Mouse (Mus musculus): Measurements from ENCODE around the gene Tmem129.

Tmem129 gene

DNA sequence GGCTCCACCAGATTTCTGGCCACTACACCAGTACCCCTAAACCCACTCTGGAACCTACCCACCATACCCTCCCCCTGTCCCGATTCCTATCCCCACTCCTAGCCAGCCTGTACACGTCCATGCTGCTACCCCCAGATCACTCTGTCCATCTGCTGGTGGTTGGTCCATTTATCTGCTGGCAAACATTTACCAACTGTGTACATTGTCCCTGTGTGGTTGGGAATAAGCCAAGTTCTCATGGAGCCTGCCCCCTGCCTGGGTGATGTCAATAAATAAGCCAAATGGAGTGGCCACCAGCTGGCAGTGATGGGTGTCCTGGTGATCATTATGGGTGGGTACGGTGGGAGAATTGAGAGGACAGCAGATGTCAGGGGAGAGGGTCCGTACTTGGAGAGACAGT, 28.9 kb upstream of the Tmem129 start:
- no peak for DNase-seq (ENCODE audit: low read depth, low spot score)

- no peak for DNase-seq (ENCODE audit: low read depth, low spot score)
Observed at GRCm38 (mm10) chr5:33684932-33685331, 26.7 kb upstream of the Tmem129 start.

GRCm38 (mm10) chr5:33683897-33684652, 25.9 kb upstream of the Tmem129 start:
- DNase-seq (ENCODE audit: low read depth, low spot score) = no peak

DNA sequence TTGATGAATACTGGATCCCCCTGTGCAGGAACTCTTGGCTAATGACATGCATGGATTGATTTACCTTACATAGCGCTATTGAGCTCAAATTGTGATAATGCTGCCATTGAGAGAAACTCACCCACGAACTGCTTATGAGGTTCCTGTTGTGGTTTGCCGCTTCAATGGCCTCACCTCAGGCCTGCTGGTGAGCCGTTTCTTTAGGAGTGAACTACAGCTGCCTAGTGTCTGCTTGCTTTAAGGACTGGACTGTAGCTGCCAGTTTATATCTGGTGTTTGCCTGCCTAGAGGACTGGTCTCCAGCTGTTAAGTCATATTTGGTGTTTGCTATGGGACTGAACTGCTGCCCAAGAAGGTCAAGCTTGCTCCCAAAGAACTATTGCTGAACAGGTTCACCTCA, 24.7 kb upstream of the Tmem129 start:
- no peak for DNase-seq (ENCODE audit: low read depth, low spot score)

DNA sequence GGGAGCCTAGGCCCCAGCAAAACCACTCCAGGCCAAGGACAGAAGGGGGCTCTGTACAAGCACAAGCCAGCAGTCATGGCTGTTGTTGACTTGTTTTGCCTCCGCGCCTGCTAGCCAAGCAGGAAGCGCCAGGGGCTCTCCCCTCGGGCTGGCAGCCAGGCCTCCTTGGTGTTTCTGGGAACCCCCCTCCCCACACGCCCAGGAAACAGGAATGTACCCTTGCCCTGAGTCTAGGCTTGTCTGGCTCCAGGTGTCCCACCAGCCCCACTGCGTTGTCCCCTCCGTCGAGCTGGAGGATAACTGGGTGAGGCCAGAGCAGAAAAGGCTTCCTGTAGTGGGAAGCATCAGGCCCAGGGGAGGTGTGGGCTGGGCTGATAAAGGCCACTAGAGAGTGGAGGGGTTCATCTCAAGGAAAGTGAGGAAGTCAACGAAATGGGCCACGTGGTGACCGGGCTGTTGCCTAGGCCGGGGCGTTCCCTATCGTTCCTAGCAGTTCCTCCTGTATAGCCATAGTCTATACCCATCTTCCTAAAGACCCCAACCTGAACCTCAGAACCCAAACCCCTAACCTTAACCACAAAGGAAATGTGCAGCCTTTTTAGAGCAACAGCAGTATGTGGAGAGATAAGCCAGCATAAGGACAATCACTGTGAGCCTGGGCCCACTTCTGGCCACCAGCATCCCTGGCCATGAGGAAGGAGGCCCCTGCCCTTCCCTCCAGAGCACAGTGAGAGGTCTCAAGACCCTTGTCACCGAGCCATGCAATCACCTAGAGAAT, 23.6 kb upstream of the Tmem129 start:
- DNase-seq (ENCODE audit: low read depth, low spot score) = no peak

DNA sequence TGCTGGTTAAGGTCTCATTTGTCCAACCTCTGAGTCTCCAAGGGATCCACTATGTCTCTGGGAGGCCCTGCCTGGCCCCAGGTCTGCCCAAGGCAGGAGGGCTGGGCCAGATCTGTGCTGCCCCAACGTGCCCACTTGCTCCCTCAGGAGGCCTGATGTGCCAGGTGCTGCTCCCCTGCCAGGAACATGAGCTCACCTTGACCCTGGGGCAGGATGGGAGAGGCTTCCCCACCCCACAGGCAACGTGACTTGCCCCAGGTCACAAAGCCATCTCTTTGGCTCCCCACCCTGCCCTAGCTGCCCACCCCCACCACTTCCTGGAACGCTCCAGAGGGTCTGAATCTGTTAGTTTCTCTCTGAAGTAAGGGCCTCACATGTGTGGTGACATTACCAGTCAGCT, 22.8 kb upstream of the Tmem129 start:
- no peak for DNase-seq (ENCODE audit: low read depth, low spot score)

DNA sequence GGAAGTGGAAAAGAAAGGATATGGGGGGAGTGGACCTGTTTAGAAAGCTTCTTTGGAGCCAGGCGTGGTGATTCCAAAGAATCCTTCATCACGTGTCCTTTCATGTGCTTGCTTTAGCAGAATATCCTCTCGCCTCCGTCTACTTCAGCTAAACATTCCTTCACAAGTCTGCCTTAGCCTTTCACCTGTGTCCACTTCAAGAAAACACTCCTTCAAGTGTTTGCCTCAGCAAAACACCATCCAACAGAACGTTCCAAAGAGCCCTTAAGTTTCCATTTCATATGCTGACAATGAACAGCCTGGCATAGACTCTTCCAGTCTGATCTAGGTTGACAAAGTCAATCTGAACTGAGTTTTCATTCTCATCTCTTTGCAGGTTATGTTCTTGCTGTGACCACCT, 20.0 kb upstream of the Tmem129 start:
- DNase-seq (ENCODE audit: low read depth, low spot score) = no peak

- DNase-seq (ENCODE audit: low read depth, low spot score) = no peak
Observed at GRCm38 (mm10) chr5:33675964-33676363, 17.7 kb upstream of the Tmem129 start.

DNA sequence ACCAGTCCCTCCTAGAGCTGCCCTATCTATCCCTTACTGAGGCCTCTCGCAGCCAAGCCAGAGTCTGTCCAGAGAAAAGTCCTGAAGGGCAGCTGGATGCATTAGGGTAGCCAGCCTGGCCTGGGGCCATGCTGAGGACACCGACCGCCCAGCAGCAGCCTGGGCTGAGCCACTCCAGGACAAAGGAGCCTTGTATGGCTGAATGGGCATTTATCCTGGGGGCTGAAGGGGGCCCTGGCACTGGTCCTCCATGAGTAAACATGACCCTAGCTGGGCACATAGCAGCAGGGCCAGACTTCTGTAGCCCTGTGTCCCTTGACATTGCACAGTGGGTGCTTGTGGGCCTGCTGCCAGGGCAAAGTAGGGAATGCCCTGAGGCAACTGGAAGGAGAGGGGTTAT, 16.2 kb upstream of the Tmem129 start:
- no peak for DNase-seq (ENCODE audit: low read depth, low spot score)

DNA sequence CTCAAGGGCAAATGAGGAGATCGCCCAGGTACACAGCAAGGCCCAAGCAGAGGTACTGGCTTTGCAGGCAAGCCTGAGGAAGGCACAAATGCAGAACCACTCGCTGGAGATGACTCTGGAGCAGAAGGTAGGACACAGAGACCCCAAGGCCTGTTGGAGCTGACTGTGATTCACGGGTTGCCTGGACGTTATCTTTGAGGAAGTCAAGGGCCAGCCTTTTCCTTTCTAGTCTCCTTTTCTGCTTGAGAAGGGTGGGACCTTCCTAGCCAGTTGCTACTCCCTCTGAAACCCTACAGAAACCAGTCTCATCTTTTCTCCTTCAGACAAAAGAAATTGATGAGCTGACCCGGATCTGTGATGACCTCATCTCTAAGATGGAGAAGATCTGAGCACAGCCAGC, 13.4 kb upstream of the Tmem129 start:
- DNase-seq (ENCODE audit: low read depth, low spot score) = no peak

DNA sequence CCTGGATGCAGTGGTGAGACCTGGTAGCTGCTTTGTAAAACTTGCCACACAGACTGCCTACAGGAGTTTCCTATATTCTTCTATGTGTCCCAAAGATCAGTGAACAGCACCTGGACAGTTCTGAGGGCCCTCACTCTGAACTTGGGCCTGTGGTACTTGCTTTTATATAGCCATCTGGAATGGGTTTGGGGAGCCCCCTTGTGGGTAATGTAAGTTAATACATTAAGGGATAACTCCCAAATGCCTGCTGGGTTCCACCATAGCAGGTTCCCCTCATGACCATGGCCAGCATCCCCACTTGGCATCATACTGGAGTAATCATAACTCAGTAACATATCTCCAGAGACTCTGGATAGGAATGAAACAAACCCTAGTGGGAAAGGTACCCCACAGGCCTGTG, 10.0 kb upstream of the Tmem129 start:
- DNase-seq (ENCODE audit: low read depth, low spot score) = no peak

DNA sequence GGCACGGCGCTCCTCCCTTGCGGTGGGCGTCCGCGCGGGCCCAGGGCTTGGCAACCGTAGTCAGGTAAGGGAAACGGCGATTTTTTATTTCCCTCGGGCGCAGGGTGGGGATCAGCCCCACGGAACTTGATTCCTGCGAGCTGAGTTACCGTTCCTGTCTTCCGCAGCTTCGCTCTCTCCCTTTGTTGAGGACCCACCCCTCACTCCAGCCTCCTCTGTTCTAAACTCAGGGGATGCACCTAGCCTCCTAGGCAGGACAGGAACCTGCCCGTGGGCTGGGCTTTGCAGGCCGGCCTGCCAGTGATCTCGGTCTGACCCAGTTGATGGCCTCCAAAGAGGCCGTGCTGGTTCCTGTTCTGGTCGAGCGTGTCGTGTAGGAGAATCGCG, 441 bp upstream of the Tmem129 start:
- DNase-seq (ENCODE audit: low read depth, low spot score) = no peak

GRCm38 (mm10) chr5:33657251-33657786, 897 bp downstream of the Tmem129 start:
- no peak for DNase-seq (ENCODE audit: low read depth, low spot score)

GRCm38 (mm10) chr5:33656739-33657138, 1.5 kb downstream of the Tmem129 start:
- DNase-seq (ENCODE audit: low read depth, low spot score) = no peak

GRCm38 (mm10) chr5:33655251-33655840, 2.9 kb downstream of the Tmem129 start:
- no peak for DNase-seq (ENCODE audit: low read depth, low spot score)

- DNase-seq (ENCODE audit: low read depth, low spot score) = no peak
Observed at GRCm38 (mm10) chr5:33654424-33654823, 3.8 kb downstream of the Tmem129 start.

GRCm38 (mm10) chr5:33652783-33653173, 5.4 kb downstream of the Tmem129 start:
- DNase-seq (ENCODE audit: low read depth, low spot score) = no peak

- DNase-seq (ENCODE audit: low read depth, low spot score) = peak; percentile 94
Observed at GRCm38 (mm10) chr5:33651921-33652782, 6.1 kb downstream of the Tmem129 start, which contains the start of gene Slbp. Slbp (minus strand) TSS chr5:33652574.

DNA sequence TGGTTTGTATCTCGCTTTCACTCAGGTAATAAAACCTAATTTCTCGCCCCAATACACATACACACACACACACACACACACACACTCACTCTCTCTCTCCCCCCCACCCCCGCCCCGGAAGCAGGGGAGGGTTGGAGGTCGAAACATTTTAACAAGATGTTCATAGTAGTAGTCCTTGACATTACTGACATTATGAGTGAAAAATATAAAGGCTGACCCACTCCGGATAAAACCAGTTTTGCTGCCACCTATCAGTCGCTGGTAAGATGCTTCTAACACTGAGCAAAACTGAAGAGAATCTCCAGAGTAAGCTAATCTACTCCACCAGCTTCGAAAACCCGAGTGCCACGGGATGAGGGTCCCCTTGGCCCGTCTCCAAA, 6.7 kb downstream of the Tmem129 start:
- no peak for DNase-seq (ENCODE audit: low read depth, low spot score)

GRCm38 (mm10) chr5:33651017-33651416, 7.2 kb downstream of the Tmem129 start:
- no peak for DNase-seq (ENCODE audit: low read depth, low spot score)

GRCm38 (mm10) chr5:33640652-33641051, 17.6 kb downstream of the Tmem129 start:
- peak; percentile 43 for DNase-seq (ENCODE audit: low read depth, low spot score)

- DNase-seq (ENCODE audit: low read depth, low spot score) = no peak
Observed at GRCm38 (mm10) chr5:33638826-33639225, 19.4 kb downstream of the Tmem129 start.

Data from skeletal muscle tissue, adult 2 months (tissue).